Mouse (Mus musculus): ENCODE data around the gene Gm20498.

Gm20498 gene

DNA sequence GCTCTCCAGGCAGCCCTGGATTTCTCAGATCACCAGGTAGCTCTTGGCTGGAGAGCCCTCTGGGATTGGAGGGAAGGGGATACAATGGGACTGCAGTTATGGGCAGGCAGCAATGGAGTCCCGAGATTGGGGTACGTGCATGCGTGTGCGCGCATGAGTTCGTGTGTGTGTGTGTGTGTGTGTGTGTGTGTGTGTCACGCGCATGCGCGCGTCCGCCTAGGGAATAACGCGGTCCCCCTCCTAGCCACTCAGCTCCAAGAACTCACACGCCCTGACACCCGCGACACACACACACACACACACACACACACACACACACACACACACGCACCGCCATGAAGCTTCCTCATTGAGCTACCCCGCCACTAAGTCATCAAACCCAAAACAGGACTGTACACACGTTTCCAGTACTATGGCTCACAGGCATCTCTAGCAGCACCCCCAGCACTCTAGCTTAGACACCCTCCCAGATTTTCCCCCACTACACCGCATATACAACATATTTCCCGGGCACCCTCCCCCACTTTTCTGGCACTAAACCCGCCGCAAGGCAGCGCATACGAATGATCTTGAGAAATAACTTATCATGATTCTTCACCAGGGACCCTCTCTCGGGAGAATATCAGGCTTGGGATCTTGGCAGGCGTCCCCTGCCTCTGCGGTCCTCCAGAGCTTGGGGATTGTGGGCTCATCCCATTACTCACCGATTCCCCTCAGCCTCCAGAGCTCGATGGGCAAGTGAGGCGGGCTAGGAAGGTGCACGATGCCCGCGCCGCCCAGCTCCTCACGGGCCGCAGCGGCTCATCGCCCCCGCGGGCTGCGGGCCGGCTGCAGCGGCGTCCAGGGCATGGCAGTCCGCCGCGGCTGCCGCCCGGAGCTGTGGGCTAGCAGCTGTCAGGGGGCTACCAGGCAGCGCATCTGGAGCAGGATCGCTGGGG, 200.5 kb downstream of the Gm20498 start:
- DNase-seq = no peak

- DNase-seq = no peak
Observed at GRCm38 (mm10) chr12:81331046-81331638, 201.6 kb downstream of the Gm20498 start.

GRCm38 (mm10) chr12:81324991-81325390, 207.7 kb downstream of the Gm20498 start:
- DNase-seq = no peak

GRCm38 (mm10) chr12:81324116-81324515, 208.6 kb downstream of the Gm20498 start:
- no peak for DNase-seq

GRCm38 (mm10) chr12:81321021-81321420, 211.7 kb downstream of the Gm20498 start:
- no peak for DNase-seq

DNA sequence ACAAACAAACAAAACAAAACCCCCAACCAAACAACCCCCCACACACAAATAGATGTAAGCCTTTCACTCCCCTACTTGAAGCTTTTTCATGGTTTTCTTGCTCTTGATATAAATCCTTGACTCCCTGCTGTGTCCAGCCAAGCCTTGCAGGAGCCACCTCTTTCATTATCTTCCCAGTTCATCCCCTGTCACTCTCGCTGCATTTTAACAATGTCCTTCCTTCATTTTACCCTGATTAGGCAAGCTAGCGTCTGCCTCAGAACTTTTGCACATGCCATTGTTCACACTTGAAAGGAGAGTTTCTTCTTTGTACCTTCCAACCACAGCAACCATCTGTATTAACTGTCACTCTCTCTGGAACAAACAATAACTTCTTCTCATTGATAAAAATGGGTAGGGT, 214.9 kb downstream of the Gm20498 start:
- no peak for DNase-seq

- no peak for DNase-seq
Observed at GRCm38 (mm10) chr12:81315953-81316352, 216.8 kb downstream of the Gm20498 start.
